Mouse (Mus musculus): ENCODE measurements at regions not wholly inside any gene's neighbourhood (a gene's known extent, or its start where the extent isn't known, plus 50 kb on each side); places are given as distances from the start of the nearest gene placed in this dataset.

DNA sequence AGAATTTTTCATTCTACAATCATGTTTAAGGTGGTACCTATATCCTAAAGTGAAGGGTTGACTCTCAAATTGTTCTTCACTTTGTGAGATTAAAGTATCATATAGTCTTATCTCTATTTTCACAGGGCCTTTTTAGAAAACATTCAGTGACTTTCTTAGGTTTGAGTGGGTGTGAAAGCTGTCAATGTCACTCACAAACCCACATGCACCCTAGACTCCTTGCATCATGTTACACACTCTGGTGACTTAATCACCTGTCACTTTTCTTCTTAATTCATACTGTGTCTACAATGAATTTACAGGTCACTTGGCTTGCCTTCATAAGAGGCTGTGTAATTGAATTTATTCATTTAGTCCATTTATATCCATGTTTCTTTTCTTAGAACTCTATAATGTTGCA is 1026.8 kb upstream of the Alcam start:
- no peak overlapping the region for H3K4me3 ChIP-seq (ENCODE audit: low read depth, low read length)
- no peak overlapping the region for H3K9ac ChIP-seq (replicated peaks; ENCODE audit: low read depth, low read length)
- no peak overlapping the region for H3K4me2 ChIP-seq (ENCODE audit: low read depth, low read length)
- no peak overlapping the region for H3K27ac ChIP-seq (ENCODE audit: low read depth, low read length)
- H3K36me3 ChIP-seq (ENCODE audit: control insufficient read depth, insufficient read depth, low read length): no peaks in the 10 kb centered on the region
- ATAC-seq (ENCODE audit: low read depth): no peak
- H3K9me3 ChIP-seq (ENCODE audit: control insufficient read depth, low read length): no peaks in the 10 kb centered on the region
- no peaks in the 10 kb centered on the region for H3K4me1 ChIP-seq (ENCODE audit: control insufficient read depth, insufficient read depth, low read length)
- H3K27me3 ChIP-seq (ENCODE audit: control insufficient read depth, insufficient read depth, low read length): no peaks in the 10 kb centered on the region

DNA sequence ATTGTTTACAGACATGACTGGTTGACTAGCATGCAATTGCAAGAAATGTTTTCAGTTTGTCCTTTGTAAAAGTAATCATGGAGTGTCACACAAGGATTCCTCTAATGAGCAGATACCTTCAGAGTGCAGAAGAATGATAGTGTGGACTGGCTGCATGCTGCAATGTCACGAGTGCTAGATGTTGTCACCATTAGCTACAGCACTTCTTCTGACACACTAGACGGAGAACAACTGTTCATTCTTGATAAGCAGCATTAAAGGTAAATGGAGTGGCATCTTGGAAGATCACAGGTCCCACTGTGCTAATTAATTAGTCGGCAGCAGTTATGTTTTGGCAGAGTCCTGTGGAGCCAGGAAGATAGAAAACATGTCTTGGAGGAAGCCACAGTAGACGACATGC is 985.6 kb upstream of the Alcam start:
- no peaks in the 10 kb centered on the region for H3K27me3 ChIP-seq (ENCODE audit: control insufficient read depth, insufficient read depth, low read length)
- H3K4me3 ChIP-seq (ENCODE audit: low read depth, low read length): no peak overlapping the region
- peak; percentile 34; the same call in 1 of the 2 replicates for ATAC-seq (ENCODE audit: low read depth)
- no peaks in the 10 kb centered on the region for H3K4me1 ChIP-seq (ENCODE audit: control insufficient read depth, insufficient read depth, low read length)
- H3K9me3 ChIP-seq (ENCODE audit: control insufficient read depth, low read length): no peaks in the 10 kb centered on the region
- no peak overlapping the region for H3K4me2 ChIP-seq (ENCODE audit: low read depth, low read length)
- H3K27ac ChIP-seq (ENCODE audit: low read depth, low read length): no peak overlapping the region
- WGBS: 65% methylated on average over 4 of the region's 4 CpGs
- H3K36me3 ChIP-seq (ENCODE audit: control insufficient read depth, insufficient read depth, low read length): no peaks in the 10 kb centered on the region
- H3K9ac ChIP-seq (replicated peaks; ENCODE audit: low read depth, low read length): no peak overlapping the region

DNA sequence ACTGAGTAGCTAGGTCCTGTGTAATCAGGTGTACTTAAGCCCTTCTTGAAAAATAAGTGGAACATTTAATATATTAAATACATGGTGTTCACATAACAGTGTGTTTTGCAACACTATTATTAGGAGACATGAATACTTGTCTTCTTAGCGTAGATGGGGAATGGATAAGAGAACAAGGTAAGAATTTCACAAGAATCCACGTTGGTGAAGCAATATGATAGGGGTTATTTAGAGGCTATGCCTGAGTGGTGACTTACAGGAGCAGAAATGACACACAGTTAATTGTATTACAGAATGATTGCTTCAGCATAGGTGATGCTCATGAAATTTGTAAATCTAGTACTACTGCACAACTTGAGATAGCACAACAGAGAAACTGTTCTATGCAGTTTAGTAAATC is 964.5 kb upstream of the Alcam start:
- H3K27me3 ChIP-seq (ENCODE audit: control insufficient read depth, insufficient read depth, low read length): no peaks in the 10 kb centered on the region
- no peak overlapping the region for H3K4me2 ChIP-seq (ENCODE audit: low read depth, low read length)
- no peaks in the 10 kb centered on the region for H3K36me3 ChIP-seq (ENCODE audit: control insufficient read depth, insufficient read depth, low read length)
- H3K27ac ChIP-seq (ENCODE audit: low read depth, low read length): no peak overlapping the region
- no peaks in the 10 kb centered on the region for H3K9me3 ChIP-seq (ENCODE audit: control insufficient read depth, low read length)
- 76% methylated on average over 2 of the region's 2 CpGs for WGBS
- no peak overlapping the region for H3K4me3 ChIP-seq (ENCODE audit: low read depth, low read length)
- no peak for ATAC-seq (ENCODE audit: low read depth)
- no peak overlapping the region for H3K9ac ChIP-seq (replicated peaks; ENCODE audit: low read depth, low read length)
- H3K4me1 ChIP-seq (ENCODE audit: control insufficient read depth, insufficient read depth, low read length): no peaks in the 10 kb centered on the region

DNA sequence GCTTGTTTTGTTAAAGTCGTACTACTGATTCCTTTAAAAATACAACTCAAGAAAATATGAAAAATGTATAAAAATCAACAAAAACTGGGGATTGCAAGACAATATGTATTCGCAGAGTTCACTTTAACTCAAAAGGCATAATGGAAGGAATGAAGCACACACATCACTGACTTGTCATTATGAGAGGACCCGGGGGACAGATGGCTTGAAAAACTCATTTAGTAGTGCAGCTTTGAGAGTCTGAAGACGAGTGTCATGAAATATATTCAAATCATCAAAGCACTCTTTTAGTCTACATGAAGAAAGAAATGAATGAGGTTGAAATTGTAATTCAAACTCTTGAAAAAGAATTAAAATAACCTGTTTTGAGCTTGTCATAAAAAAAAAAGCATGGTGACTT is 931.3 kb upstream of the Alcam start:
- H3K4me1 ChIP-seq (ENCODE audit: control insufficient read depth, insufficient read depth, low read length): no peaks in the 10 kb centered on the region
- no peaks in the 10 kb centered on the region for H3K36me3 ChIP-seq (ENCODE audit: control insufficient read depth, insufficient read depth, low read length)
- H3K27me3 ChIP-seq (ENCODE audit: control insufficient read depth, insufficient read depth, low read length): no peaks in the 10 kb centered on the region
- 64% methylated on average over 4 of the region's 4 CpGs for WGBS
- no peak overlapping the region for H3K4me3 ChIP-seq (ENCODE audit: low read depth, low read length)
- H3K4me2 ChIP-seq (ENCODE audit: low read depth, low read length): no peak overlapping the region
- no peak overlapping the region for H3K9ac ChIP-seq (replicated peaks; ENCODE audit: low read depth, low read length)
- H3K27ac ChIP-seq (ENCODE audit: low read depth, low read length): no peak overlapping the region
- no peaks in the 10 kb centered on the region for H3K9me3 ChIP-seq (ENCODE audit: control insufficient read depth, low read length)
- ATAC-seq (ENCODE audit: low read depth): no peak

DNA sequence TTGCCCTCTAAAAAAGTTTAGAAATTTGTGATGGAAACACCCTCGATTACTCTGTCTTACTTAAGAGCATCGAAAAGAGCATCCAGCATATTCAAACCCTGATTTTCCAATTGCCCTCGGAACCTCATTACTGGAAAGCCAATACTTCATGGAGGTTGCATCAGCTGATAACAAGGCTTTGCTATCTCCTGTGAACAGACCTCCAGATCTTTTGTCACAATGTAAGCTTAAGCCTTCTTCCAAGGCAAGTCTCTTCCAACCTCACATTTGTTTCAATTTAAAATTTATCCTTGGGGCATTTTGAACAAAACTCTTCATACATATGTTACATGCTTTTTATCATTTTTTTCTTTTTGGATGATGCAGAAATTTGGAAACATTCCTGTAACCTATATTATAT is 888.3 kb upstream of the Alcam start:
- no peak for ATAC-seq (ENCODE audit: low read depth)
- Histone ChIP-seq H3K9me3 (ENCODE audit: control insufficient read depth, low read length) (no peaks in the 10 kb centered on the region), H3K9ac (replicated peaks; ENCODE audit: low read depth, low read length) (no peak overlapping the region), H3K4me2 (ENCODE audit: low read depth, low read length) (no peak overlapping the region), H3K36me3 (ENCODE audit: control insufficient read depth, insufficient read depth, low read length) (no peaks in the 10 kb centered on the region), H3K27ac (ENCODE audit: low read depth, low read length) (no peak overlapping the region), H3K4me1 (ENCODE audit: control insufficient read depth, insufficient read depth, low read length) (no peaks in the 10 kb centered on the region), H3K4me3 (ENCODE audit: low read depth, low read length) (no peak overlapping the region), H3K27me3 (ENCODE audit: control insufficient read depth, insufficient read depth, low read length) (no peaks in the 10 kb centered on the region)
- 90% methylated on average over 3 of the region's 3 CpGs for WGBS

DNA sequence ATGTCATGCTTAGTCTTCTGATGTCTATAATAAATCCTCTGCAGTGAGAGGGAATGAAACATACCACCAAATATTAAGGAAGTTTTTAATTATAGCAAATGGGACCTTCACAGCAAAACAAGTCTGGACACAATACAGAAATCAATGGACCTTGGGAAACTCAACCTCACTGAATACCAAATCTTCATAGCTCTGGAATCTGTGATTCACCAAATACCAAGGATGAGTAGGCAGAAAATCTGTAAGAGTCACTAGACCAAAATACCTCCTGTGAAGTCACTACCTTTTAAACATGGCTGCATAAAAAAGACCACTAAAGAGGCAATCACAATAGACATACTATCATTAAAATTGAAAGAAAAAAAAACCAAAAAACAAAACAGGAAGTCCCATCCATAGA is 872.5 kb upstream of the Alcam start:
- no peak overlapping the region for H3K27ac ChIP-seq (ENCODE audit: low read depth, low read length)
- no peaks in the 10 kb centered on the region for H3K36me3 ChIP-seq (ENCODE audit: control insufficient read depth, insufficient read depth, low read length)
- H3K4me3 ChIP-seq (ENCODE audit: low read depth, low read length): no peak overlapping the region
- no peak for ATAC-seq (ENCODE audit: low read depth)
- H3K27me3 ChIP-seq (ENCODE audit: control insufficient read depth, insufficient read depth, low read length): no peaks in the 10 kb centered on the region
- H3K9me3 ChIP-seq (ENCODE audit: control insufficient read depth, low read length): no peaks in the 10 kb centered on the region
- H3K4me1 ChIP-seq (ENCODE audit: control insufficient read depth, insufficient read depth, low read length): no peaks in the 10 kb centered on the region
- no peak overlapping the region for H3K4me2 ChIP-seq (ENCODE audit: low read depth, low read length)
- no peak overlapping the region for H3K9ac ChIP-seq (replicated peaks; ENCODE audit: low read depth, low read length)

DNA sequence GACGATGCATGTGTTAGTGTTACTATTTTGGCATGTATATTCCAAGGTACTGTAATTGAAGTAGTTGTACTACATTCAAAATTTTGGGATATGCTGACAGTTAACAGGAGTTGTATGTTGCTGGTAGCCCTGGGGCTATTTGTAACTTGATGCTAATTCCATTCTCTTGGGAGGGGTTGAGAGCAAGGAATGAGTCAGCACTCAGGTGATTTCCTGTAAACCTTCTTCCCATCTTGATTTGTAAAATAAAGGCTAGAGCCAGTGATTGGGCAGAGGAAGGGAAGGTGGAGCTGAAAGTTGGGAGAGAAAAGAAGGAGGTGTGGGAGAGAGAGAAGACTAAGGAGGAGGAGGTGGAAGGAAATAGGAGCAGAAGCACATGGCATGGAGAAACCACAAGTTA is 838.2 kb upstream of the Alcam start:
- Histone ChIP-seq H3K36me3 (ENCODE audit: control insufficient read depth, insufficient read depth, low read length) (no peaks in the 10 kb centered on the region), H3K4me3 (ENCODE audit: low read depth, low read length) (no peak overlapping the region), H3K27me3 (ENCODE audit: control insufficient read depth, insufficient read depth, low read length) (no peaks in the 10 kb centered on the region), H3K9ac (replicated peaks; ENCODE audit: low read depth, low read length) (no peak overlapping the region), H3K9me3 (ENCODE audit: control insufficient read depth, low read length) (no peaks in the 10 kb centered on the region), H3K4me1 (ENCODE audit: control insufficient read depth, insufficient read depth, low read length) (no peaks in the 10 kb centered on the region), H3K4me2 (ENCODE audit: low read depth, low read length) (no peak overlapping the region), H3K27ac (ENCODE audit: low read depth, low read length) (no peak overlapping the region)
- no peak for ATAC-seq (ENCODE audit: low read depth)
- WGBS: 90% methylated on average over 1 of the region's 1 CpGs

DNA sequence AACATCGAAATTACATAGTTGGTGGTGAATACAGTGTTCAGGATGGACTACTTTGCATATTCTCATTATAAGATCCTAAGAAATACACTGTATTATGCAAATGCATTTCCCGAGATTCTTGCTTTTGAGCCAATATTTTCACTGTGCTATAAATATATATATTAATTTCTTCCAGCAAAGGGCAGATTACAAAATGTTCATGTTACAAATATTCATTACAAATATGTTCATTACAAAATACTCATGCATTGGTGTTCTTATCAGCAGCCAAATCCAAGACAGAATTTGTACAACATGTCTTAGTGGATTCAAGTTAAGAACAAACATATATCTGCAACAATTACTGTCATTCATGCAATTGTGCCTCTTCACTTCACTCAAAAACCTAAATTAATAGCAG is 828.1 kb upstream of the Alcam start:
- H3K27me3 ChIP-seq (ENCODE audit: control insufficient read depth, insufficient read depth, low read length): no peaks in the 10 kb centered on the region
- H3K9me3 ChIP-seq (ENCODE audit: control insufficient read depth, low read length): no peaks in the 10 kb centered on the region
- H3K36me3 ChIP-seq (ENCODE audit: control insufficient read depth, insufficient read depth, low read length): no peaks in the 10 kb centered on the region
- H3K4me1 ChIP-seq (ENCODE audit: control insufficient read depth, insufficient read depth, low read length): no peaks in the 10 kb centered on the region
- no peak overlapping the region for H3K4me3 ChIP-seq (ENCODE audit: low read depth, low read length)
- ATAC-seq (ENCODE audit: low read depth): no peak
- H3K4me2 ChIP-seq (ENCODE audit: low read depth, low read length): no peak overlapping the region
- H3K27ac ChIP-seq (ENCODE audit: low read depth, low read length): no peak overlapping the region
- WGBS: 85% methylated on average over 2 of the region's 2 CpGs
- no peak overlapping the region for H3K9ac ChIP-seq (replicated peaks; ENCODE audit: low read depth, low read length)

DNA sequence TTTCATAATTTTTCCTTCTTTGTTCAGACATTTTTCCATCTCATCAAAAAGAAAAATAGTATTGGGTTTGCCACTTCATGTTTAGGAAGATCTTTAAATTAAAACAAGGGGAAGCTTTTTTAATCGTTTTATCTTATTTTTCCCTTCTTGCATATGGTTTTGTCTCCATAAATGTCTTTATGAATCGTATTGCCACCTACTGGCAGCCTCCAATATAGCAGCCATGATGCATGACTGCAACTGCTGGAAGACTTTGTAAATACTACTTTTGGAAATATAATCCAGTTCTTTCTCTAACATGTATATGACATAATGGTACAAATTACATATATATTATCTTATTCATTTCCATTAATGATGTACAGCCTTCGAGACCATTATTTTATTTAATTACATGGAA is 812.2 kb upstream of the Alcam start:
- Histone ChIP-seq H3K27ac (ENCODE audit: low read depth, low read length) (no peak overlapping the region), H3K4me2 (ENCODE audit: low read depth, low read length) (no peak overlapping the region), H3K9ac (replicated peaks; ENCODE audit: low read depth, low read length) (no peak overlapping the region), H3K27me3 (ENCODE audit: control insufficient read depth, insufficient read depth, low read length) (no peaks in the 10 kb centered on the region), H3K4me1 (ENCODE audit: control insufficient read depth, insufficient read depth, low read length) (no peaks in the 10 kb centered on the region), H3K4me3 (ENCODE audit: low read depth, low read length) (no peak overlapping the region), H3K9me3 (ENCODE audit: control insufficient read depth, low read length) (no peaks in the 10 kb centered on the region), H3K36me3 (ENCODE audit: control insufficient read depth, insufficient read depth, low read length) (no peaks in the 10 kb centered on the region)
- ATAC-seq (ENCODE audit: low read depth): no peak
- WGBS: 30% methylated on average over 3 of the region's 3 CpGs

DNA sequence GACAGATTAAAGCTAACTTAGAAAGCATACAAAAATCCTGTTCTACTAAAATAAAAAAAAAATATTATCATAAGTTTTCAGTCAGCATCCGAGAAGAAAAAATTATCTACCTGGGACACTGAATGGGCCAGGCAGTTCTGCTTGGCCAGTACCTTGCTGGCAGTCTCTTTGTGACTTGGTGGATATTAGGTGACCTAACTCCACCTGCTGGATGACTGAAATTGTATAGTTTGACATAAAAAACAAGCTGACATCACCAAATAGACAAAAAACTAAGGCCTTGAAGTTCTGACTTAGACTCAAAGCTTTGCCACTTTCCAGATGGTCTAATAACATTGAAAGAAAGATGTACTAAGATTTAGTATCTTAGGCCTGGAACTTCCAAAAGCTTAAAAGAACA is 791.5 kb upstream of the Alcam start:
- no peaks in the 10 kb centered on the region for H3K36me3 ChIP-seq (ENCODE audit: control insufficient read depth, insufficient read depth, low read length)
- H3K4me3 ChIP-seq (ENCODE audit: low read depth, low read length): no peak overlapping the region
- no peak overlapping the region for H3K27ac ChIP-seq (ENCODE audit: low read depth, low read length)
- no peaks in the 10 kb centered on the region for H3K4me1 ChIP-seq (ENCODE audit: control insufficient read depth, insufficient read depth, low read length)
- WGBS: 76% methylated on average over 1 of the region's 1 CpGs
- H3K27me3 ChIP-seq (ENCODE audit: control insufficient read depth, insufficient read depth, low read length): no peaks in the 10 kb centered on the region
- H3K9me3 ChIP-seq (ENCODE audit: control insufficient read depth, low read length): no peaks in the 10 kb centered on the region
- no peak overlapping the region for H3K9ac ChIP-seq (replicated peaks; ENCODE audit: low read depth, low read length)
- ATAC-seq (ENCODE audit: low read depth): no peak
- H3K4me2 ChIP-seq (ENCODE audit: low read depth, low read length): no peak overlapping the region

Measured in neural tube, embryonic 14.5 days (tissue).